Mouse (Mus musculus): ENCODE results near the gene Dlgap4. TPM values are rescaled to one million over a fixed set of nuclear protein-coding genes. Genes with fewer than 3 reads are reported as not detected.
A peak's percentile ranks its signal among the peaks of the same experiment; 100 is the strongest.

Gene Dlgap4
- polyA plus RNA-seq (2014; fragmentation: Nextera tagmentation; extraction: Ambion mirVana) = 119 and 131 TPM in 2 replicates

DNA sequence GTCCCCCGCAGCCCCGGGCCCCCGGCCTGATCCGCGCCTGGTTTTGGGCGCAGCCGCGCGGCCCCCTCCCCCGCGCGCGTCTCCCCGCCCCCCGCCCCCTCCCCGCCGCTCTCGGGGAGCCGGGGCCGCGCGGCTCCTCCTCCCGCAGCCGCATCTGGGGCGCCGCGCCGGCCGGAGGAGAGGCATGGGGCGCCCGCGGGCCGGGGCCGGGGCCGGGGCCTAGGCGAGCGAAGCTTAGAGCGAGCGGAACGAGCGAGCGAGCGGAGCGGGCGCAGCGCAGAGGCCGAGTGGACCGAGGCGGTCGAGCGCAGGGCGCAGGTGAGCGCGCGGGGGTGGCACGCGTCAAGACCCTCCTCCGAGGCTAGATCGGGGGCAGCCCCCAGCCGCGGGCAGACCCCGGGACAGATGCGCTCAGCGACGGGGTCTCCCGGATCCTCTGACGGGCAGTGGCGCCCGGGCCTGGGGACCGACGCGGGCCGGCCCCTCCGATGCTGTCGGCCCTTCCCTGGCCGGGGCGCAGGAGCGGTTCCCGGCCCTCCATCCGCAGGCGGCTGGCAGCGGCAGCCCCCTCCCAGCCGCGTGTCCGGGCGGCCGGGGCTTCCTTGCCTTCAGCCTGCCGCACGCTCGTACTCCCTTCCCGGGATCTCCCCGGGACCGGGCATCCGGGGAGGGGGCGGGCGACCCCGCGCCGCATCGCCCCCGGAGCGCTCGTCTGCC lies at the start of gene Dlgap4:
Gene Dlgap4 (plus strand): TSS at position 165 of the 717 bp plus-strand sequence.
- ATAC-seq (replicated peaks; ENCODE audit: insufficient number of reproducible peaks, low FRiP score, low TSS enrichment, low read depth) (peak; percentile 51), DNase-seq (ENCODE audit: low spot score) (peak; percentile 65)
- Histone ChIP-seq H3K4me2 (ENCODE audit: low read depth, low read length) (peak within 1 kb of the TSS; percentile 100), H3K9ac (replicated peaks; ENCODE audit: low read length) (peak within 1 kb of the TSS; percentile 67), H3K9me3 (replicated peaks; ENCODE audit: control insufficient read depth, low read length) (no peaks in the 10 kb centered on the region), H3K4me3 (ENCODE audit: low read depth, low read length) (peak within 1 kb of the TSS; percentile 69), H3K27ac (replicated peaks; ENCODE audit: low read depth, low read length) (no peak within 1 kb of the TSS), H3K36me3 (replicated peaks; ENCODE audit: control insufficient read depth, insufficient read depth, low read depth, low read length) (no peaks in the 10 kb centered on the region), H3K4me1 (ENCODE audit: control insufficient read depth, insufficient read depth, low read length) (peaks cover 5% of the 10 kb centered on the region; the same call in 1 of the 2 replicates), H3K27me3 (ENCODE audit: control insufficient read depth, insufficient read depth, low read length) (peaks cover 36% of the 10 kb centered on the region)
- WGBS = under 1% methylated on average over 51 of the region's 103 CpGs

DNA sequence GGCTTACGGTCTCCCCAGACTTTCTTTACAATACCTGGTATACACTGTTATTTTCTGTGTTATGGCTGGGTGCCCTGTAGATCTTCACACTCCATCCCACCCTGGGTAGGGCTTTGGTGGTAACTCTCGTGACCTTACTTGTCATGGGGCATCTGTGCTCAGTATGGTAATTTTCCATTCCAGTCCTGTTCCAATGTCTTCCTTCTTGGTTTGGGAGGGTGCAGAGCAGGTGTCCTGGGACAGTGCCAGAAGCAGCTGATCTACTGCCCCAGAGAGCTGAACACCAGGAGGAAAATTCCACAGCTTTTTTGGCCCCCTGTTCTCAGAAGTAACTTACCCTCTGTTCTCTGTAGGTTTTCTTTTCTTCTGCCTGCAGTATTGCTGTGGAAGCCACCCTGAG lies 47.0 kb upstream of the Dlgap4 start:
- no peak overlapping the region for H3K9ac ChIP-seq (replicated peaks; ENCODE audit: low read length)
- H3K4me3 ChIP-seq (ENCODE audit: low read depth, low read length) = no peak overlapping the region
- H3K27ac ChIP-seq (replicated peaks; ENCODE audit: low read depth, low read length) = no peak overlapping the region
- no peaks in the 10 kb centered on the region for H3K4me1 ChIP-seq (ENCODE audit: control insufficient read depth, insufficient read depth, low read length)
- DNase-seq (ENCODE audit: low spot score) (no peak), ATAC-seq (replicated peaks; ENCODE audit: insufficient number of reproducible peaks, low FRiP score, low TSS enrichment, low read depth) (no peak)
- H3K36me3 ChIP-seq (replicated peaks; ENCODE audit: control insufficient read depth, insufficient read depth, low read depth, low read length) = no peaks in the 10 kb centered on the region; the same call in 1 of the 2 replicates
- no peak overlapping the region for H3K4me2 ChIP-seq (ENCODE audit: low read depth, low read length)
- no peaks in the 10 kb centered on the region for H3K27me3 ChIP-seq (ENCODE audit: control insufficient read depth, insufficient read depth, low read length)
- no peaks in the 10 kb centered on the region for H3K9me3 ChIP-seq (replicated peaks; ENCODE audit: control insufficient read depth, low read length)
- 91% methylated on average over 2 of the region's 2 CpGs for WGBS

DNA sequence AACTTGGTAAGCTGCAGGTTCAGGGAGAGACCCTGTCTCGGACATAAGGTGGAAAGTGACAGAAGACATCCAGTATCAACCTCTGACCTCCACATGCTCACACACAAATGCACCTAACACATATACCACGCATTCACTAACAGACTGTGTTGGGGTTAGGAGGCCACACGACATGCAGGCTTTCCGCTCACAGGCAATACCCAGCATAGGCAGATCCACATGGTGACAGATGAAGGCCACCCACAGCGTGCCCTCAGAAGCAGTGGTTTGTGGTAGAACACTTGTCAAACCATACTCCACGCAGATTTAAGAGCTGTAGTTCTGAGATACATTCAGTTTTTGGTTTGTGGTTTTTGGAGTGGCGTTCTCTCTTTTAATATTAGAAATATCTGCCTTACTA lies 44.9 kb upstream of the Dlgap4 start:
- Histone ChIP-seq H3K27ac (replicated peaks; ENCODE audit: low read depth, low read length) (no peak overlapping the region), H3K9me3 (replicated peaks; ENCODE audit: control insufficient read depth, low read length) (no peaks in the 10 kb centered on the region), H3K4me1 (ENCODE audit: control insufficient read depth, insufficient read depth, low read length) (no peaks in the 10 kb centered on the region), H3K4me2 (ENCODE audit: low read depth, low read length) (no peak overlapping the region), H3K36me3 (replicated peaks; ENCODE audit: control insufficient read depth, insufficient read depth, low read depth, low read length) (no peaks in the 10 kb centered on the region; the same call in 1 of the 2 replicates), H3K4me3 (ENCODE audit: low read depth, low read length) (no peak overlapping the region), H3K27me3 (ENCODE audit: control insufficient read depth, insufficient read depth, low read length) (no peaks in the 10 kb centered on the region), H3K9ac (replicated peaks; ENCODE audit: low read length) (no peak overlapping the region)
- WGBS = 90% methylated on average over 7 of the region's 7 CpGs
- ATAC-seq (replicated peaks; ENCODE audit: insufficient number of reproducible peaks, low FRiP score, low TSS enrichment, low read depth) = no peak
- DNase-seq (ENCODE audit: low spot score) = no peak

DNA sequence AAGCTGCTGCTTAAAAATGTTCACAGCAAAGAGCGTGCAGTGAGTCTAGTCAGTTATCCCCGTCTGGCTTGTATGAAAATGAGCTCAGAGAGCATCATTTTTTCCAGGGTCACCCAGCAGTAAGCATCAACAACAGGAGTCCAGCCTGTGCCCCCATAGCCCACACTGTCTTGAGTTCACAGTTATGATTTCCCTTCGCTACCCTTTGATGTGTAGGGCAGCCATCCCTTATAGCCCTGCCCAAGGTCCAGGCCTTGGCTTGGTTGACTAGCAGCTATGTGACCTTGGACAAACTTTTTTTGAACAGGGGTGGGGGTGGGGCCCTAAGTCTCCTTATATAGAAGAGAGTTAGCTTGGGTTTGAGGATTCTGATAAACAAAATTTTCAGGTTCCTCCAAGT lies 44.2 kb upstream of the Dlgap4 start:
- ATAC-seq (replicated peaks; ENCODE audit: insufficient number of reproducible peaks, low FRiP score, low TSS enrichment, low read depth) (no peak), DNase-seq (ENCODE audit: low spot score) (no peak)
- Histone ChIP-seq H3K4me1 (ENCODE audit: control insufficient read depth, insufficient read depth, low read length) (no peaks in the 10 kb centered on the region), H3K36me3 (replicated peaks; ENCODE audit: control insufficient read depth, insufficient read depth, low read depth, low read length) (no peaks in the 10 kb centered on the region; the same call in 1 of the 2 replicates), H3K9me3 (replicated peaks; ENCODE audit: control insufficient read depth, low read length) (no peaks in the 10 kb centered on the region), H3K9ac (replicated peaks; ENCODE audit: low read length) (no peak overlapping the region), H3K4me3 (ENCODE audit: low read depth, low read length) (no peak overlapping the region), H3K4me2 (ENCODE audit: low read depth, low read length) (no peak overlapping the region), H3K27me3 (ENCODE audit: control insufficient read depth, insufficient read depth, low read length) (no peaks in the 10 kb centered on the region), H3K27ac (replicated peaks; ENCODE audit: low read depth, low read length) (no peak overlapping the region)
- WGBS = 85% methylated on average over 3 of the region's 3 CpGs

DNA sequence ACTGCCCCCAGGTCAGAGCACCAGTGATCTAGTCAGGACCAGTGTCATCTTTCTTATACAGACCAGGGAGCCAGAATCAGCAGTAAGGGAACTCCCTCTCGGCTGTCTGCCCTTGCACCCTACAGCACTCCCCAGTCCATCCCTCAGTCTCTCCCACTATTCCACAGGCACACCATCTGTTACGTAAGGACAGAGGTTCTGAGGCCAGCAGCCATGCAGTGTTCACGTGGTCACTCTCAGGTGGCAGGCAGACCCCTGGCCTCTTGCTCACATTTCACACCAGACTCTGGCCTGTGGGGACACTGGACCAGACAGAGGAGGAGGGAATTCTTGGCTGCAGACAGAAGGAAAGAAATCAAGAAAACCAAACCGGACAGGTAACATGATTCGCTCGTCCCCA lies 42.0 kb upstream of the Dlgap4 start:
- Histone ChIP-seq H3K27me3 (ENCODE audit: control insufficient read depth, insufficient read depth, low read length) (no peaks in the 10 kb centered on the region), H3K27ac (replicated peaks; ENCODE audit: low read depth, low read length) (no peak overlapping the region), H3K4me1 (ENCODE audit: control insufficient read depth, insufficient read depth, low read length) (no peaks in the 10 kb centered on the region), H3K9ac (replicated peaks; ENCODE audit: low read length) (no peak overlapping the region), H3K4me2 (ENCODE audit: low read depth, low read length) (no peak overlapping the region), H3K4me3 (ENCODE audit: low read depth, low read length) (no peak overlapping the region), H3K36me3 (replicated peaks; ENCODE audit: control insufficient read depth, insufficient read depth, low read depth, low read length) (no peaks in the 10 kb centered on the region; the same call in 1 of the 2 replicates), H3K9me3 (replicated peaks; ENCODE audit: control insufficient read depth, low read length) (no peaks in the 10 kb centered on the region)
- DNase-seq (ENCODE audit: low spot score) (no peak), ATAC-seq (replicated peaks; ENCODE audit: insufficient number of reproducible peaks, low FRiP score, low TSS enrichment, low read depth) (no peak)
- 70% methylated on average over 6 of the region's 6 CpGs for WGBS

DNA sequence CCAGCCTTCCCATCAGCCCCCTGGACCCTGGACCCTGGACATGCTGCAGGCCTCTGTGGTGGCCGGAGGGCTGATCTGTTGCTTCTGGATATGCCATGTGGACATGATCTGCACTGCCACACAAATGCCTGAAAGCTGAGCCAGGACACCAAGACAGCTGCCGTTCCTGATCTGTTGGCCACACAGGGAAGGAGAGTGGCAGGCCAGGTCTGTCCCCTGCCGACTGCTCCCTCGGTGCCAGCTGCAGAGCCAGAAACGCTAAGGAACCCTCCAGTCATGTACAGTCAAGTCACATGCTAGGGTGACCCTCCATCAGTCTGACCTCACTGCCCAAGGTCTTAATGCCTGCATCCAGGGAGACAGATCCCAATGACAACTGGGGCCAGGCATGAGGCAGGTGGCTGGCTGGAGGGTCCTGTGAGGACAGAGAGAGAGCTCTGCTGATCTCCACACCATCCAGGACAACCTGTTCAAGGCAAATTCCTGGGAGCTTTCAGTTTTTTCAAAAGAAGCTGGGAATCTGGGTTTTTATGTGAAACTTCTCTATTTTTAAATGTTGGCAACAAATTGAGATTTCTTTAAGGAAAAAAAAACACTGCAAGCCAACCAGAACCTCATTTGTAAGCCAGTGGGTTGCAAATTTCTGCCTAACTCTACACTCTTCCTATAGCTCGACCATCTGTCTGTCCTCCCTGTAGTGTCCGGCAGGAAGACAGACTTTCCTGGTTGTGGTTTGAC lies 36.5 kb upstream of the Dlgap4 start:
- Histone ChIP-seq H3K4me1 (ENCODE audit: control insufficient read depth, insufficient read depth, low read length) (no peaks in the 10 kb centered on the region), H3K9me3 (replicated peaks; ENCODE audit: control insufficient read depth, low read length) (no peaks in the 10 kb centered on the region)

DNA sequence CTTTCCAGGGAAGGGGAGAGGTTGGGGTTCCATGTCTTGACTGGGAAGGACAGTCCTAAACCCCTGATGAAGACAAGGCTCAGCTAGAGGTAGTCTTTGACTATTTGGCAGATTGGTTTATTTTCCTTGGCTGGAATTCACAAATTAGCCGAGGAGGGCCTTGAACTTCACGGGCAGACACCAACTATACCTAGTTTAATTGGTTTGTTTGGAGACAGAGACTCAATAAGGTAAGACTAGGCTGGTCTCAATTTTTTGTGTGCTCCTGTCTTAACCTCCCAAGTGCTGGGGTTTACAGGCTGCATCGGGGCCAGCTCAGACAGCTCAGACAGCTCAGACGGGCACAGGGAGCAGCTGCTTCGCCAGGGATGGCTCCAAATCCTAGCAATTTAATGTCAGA lies 33.0 kb upstream of the Dlgap4 start:
- DNase-seq (ENCODE audit: low spot score) = no peak
- 70% methylated on average over 5 of the region's 5 CpGs for WGBS
- Histone ChIP-seq H3K27me3 (ENCODE audit: control insufficient read depth, insufficient read depth, low read length) (no peaks in the 10 kb centered on the region), H3K4me2 (ENCODE audit: low read depth, low read length) (no peak overlapping the region), H3K9me3 (replicated peaks; ENCODE audit: control insufficient read depth, low read length) (no peaks in the 10 kb centered on the region), H3K36me3 (replicated peaks; ENCODE audit: control insufficient read depth, insufficient read depth, low read depth, low read length) (no peaks in the 10 kb centered on the region), H3K4me3 (ENCODE audit: low read depth, low read length) (no peak overlapping the region), H3K27ac (replicated peaks; ENCODE audit: low read depth, low read length) (no peak overlapping the region), H3K4me1 (ENCODE audit: control insufficient read depth, insufficient read depth, low read length) (no peaks in the 10 kb centered on the region), H3K9ac (replicated peaks; ENCODE audit: low read length) (no peak overlapping the region)
- no peak for ATAC-seq (replicated peaks; ENCODE audit: insufficient number of reproducible peaks, low FRiP score, low TSS enrichment, low read depth)

More for the DNA sequence above, 36.5 kb upstream of the Dlgap4 start:
- Histone ChIP-seq H3K4me3 (ENCODE audit: low read depth, low read length) (no peak overlapping the region), H3K9ac (replicated peaks; ENCODE audit: low read length) (no peak overlapping the region), H3K36me3 (replicated peaks; ENCODE audit: control insufficient read depth, insufficient read depth, low read depth, low read length) (no peaks in the 10 kb centered on the region), H3K27me3 (ENCODE audit: control insufficient read depth, insufficient read depth, low read length) (no peaks in the 10 kb centered on the region), H3K27ac (replicated peaks; ENCODE audit: low read depth, low read length) (no peak overlapping the region), H3K4me2 (ENCODE audit: low read depth, low read length) (no peak overlapping the region)
- no peak for ATAC-seq (replicated peaks; ENCODE audit: insufficient number of reproducible peaks, low FRiP score, low TSS enrichment, low read depth)
- no peak for DNase-seq (ENCODE audit: low spot score)
- 84% methylated on average over 7 of the region's 7 CpGs for WGBS

DNA sequence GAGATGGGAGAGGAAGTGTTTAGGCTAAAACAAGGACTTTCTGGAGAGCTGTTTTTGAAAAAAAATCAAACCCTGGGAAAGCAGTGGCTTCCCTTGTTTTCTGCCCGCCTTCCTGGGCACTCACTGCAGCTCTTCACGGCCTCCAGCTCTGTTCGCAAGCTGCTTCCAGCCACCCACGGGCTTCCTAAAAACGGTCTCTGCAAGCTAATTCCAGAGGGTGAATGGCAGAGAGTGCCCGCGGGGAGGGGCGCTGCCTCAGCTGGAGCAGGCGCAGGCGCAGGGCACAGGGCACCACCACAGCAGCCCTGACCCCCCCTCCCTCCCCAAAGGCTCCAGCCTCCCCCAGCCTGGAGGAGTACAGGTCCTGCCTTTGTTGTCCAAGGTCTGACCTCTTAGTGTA lies 32.3 kb upstream of the Dlgap4 start:
- 63% methylated on average over 10 of the region's 10 CpGs for WGBS
- H3K4me1 ChIP-seq (ENCODE audit: control insufficient read depth, insufficient read depth, low read length) = no peaks in the 10 kb centered on the region
- ATAC-seq (replicated peaks; ENCODE audit: insufficient number of reproducible peaks, low FRiP score, low TSS enrichment, low read depth) = no peak

More for the DNA sequence above, 32.3 kb upstream of the Dlgap4 start:
- Histone ChIP-seq H3K27ac (replicated peaks; ENCODE audit: low read depth, low read length) (no peak overlapping the region), H3K9me3 (replicated peaks; ENCODE audit: control insufficient read depth, low read length) (no peaks in the 10 kb centered on the region), H3K4me3 (ENCODE audit: low read depth, low read length) (no peak overlapping the region), H3K36me3 (replicated peaks; ENCODE audit: control insufficient read depth, insufficient read depth, low read depth, low read length) (no peaks in the 10 kb centered on the region), H3K4me2 (ENCODE audit: low read depth, low read length) (no peak overlapping the region), H3K9ac (replicated peaks; ENCODE audit: low read length) (no peak overlapping the region), H3K27me3 (ENCODE audit: control insufficient read depth, insufficient read depth, low read length) (no peaks in the 10 kb centered on the region)
- DNase-seq (ENCODE audit: low spot score) = no peak
